Mouse (Mus musculus): ENCODE data around the gene Sit1. TPM values are rescaled to one million over a fixed set of nuclear protein-coding genes. Genes with fewer than 3 reads are reported as not detected.

Gene Sit1
- polyA plus RNA-seq, 1 experiment from 2014 or later: 0.10 TPM

- Histone ChIP-seq H3K4me3 (peak within 1 kb of the TSS; percentile 69), H3K4me2 (peak within 1 kb of the TSS; percentile 88), H3K27ac (peak within 1 kb of the TSS; percentile 62), H3K36me3 (peaks cover 7% of the 10 kb centered on the region; the same call in 1 of the 2 replicates), H3K27me3 (no peaks in the 10 kb centered on the region), H3K9ac (peak within 1 kb of the TSS; percentile 68), H3K9me3 (replicated peaks) (no peaks in the 10 kb centered on the region), H3K4me1 (replicated peaks) (peaks cover 49% of the 10 kb centered on the region)
- WGBS: 6% methylated on average over 50 of the region's 50 CpGs
- peak; percentile 86 for ATAC-seq (replicated peaks; ENCODE audit: insufficient number of reproducible peaks, insufficient read depth, low FRiP score, low read depth)
Observed at GRCm38 (mm10) chr4:43499407-43500333, 16.1 kb upstream of the Sit1 start, which contains the start of gene Arhgef39. Arhgef39 (minus strand) TSS chr4:43499695.

GRCm38 (mm10) chr4:43498983-43499382 is 15.4 kb upstream of the Sit1 start:
- no peaks in the 10 kb centered on the region for H3K9me3 ChIP-seq (replicated peaks)
- H3K36me3 ChIP-seq: peaks cover 7% of the 10 kb centered on the region; the same call in 1 of the 2 replicates
- WGBS: 12% methylated on average over 8 of the region's 8 CpGs
- H3K27ac ChIP-seq: peak overlapping the region; percentile 62
- H3K4me3 ChIP-seq: peak overlapping the region; percentile 69
- H3K9ac ChIP-seq: peak overlapping the region; percentile 68
- no peaks in the 10 kb centered on the region for H3K27me3 ChIP-seq
- 0 out of 2 replicates have a peak, but pooled peaks have one; percentile 28 for ATAC-seq (replicated peaks; ENCODE audit: insufficient number of reproducible peaks, insufficient read depth, low FRiP score, low read depth)
- peak overlapping the region; percentile 88 for H3K4me2 ChIP-seq
- H3K4me1 ChIP-seq (replicated peaks): peaks cover 56% of the 10 kb centered on the region

DNA sequence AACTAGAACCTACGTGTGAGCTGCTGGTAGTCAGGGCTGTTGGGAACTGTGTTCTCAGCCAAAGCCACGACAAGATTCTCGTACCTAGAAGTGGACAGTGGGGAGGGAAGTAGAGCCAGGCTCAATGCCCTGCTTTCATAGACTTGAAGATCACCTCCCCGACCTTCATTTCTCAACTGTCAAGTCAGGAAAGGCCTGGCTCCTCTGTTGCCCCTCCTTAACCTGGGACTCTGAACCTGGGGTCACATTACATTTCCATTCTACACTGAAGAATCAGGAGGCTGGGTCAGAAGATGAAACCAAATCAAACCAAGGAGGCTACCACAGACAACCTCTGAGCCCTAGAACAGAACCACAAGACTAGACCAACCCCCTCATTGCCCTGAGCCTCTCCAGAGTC is 14.4 kb upstream of the Sit1 start:
- Histone ChIP-seq H3K27me3 (no peaks in the 10 kb centered on the region), H3K4me1 (replicated peaks) (peaks cover 57% of the 10 kb centered on the region), H3K4me2 (peak overlapping the region; percentile 88), H3K9me3 (replicated peaks) (no peaks in the 10 kb centered on the region), H3K9ac (peak overlapping the region; percentile 40; the same call in 1 of the 2 replicates), H3K4me3 (peak overlapping the region; percentile 69), H3K36me3 (peaks cover 7% of the 10 kb centered on the region; the same call in 1 of the 2 replicates), H3K27ac (no peak overlapping the region)
- ATAC-seq (replicated peaks; ENCODE audit: insufficient number of reproducible peaks, insufficient read depth, low FRiP score, low read depth): no peak
- 54% methylated on average over 4 of the region's 4 CpGs for WGBS

- no peak overlapping the region for H3K9ac ChIP-seq
- no peak overlapping the region for H3K27ac ChIP-seq
- peak overlapping the region; percentile 88 for H3K4me2 ChIP-seq
- no peaks in the 10 kb centered on the region for H3K27me3 ChIP-seq
- 88% methylated on average over 8 of the region's 8 CpGs for WGBS
- H3K4me3 ChIP-seq: peak overlapping the region; percentile 69; the same call in 1 of the 2 replicates
- H3K4me1 ChIP-seq (replicated peaks): peaks cover 57% of the 10 kb centered on the region
- H3K9me3 ChIP-seq (replicated peaks): no peaks in the 10 kb centered on the region
- H3K36me3 ChIP-seq: peaks cover 7% of the 10 kb centered on the region; the same call in 1 of the 2 replicates
- no peak for ATAC-seq (replicated peaks; ENCODE audit: insufficient number of reproducible peaks, insufficient read depth, low FRiP score, low read depth)
Observed at GRCm38 (mm10) chr4:43497405-43497804, 13.9 kb upstream of the Sit1 start.

- H3K9me3 ChIP-seq (replicated peaks): no peaks in the 10 kb centered on the region
- 41% methylated on average over 6 of the region's 6 CpGs for WGBS
Observed at GRCm38 (mm10) chr4:43496587-43496986, 13.1 kb upstream of the Sit1 start.

GRCm38 (mm10) chr4:43493846-43494240 is 10.3 kb upstream of the Sit1 start:
- Histone ChIP-seq H3K4me2 (peak overlapping the region; percentile 73), H3K4me1 (replicated peaks) (peaks cover 47% of the 10 kb centered on the region), H3K27ac (peak overlapping the region; percentile 89), H3K27me3 (no peaks in the 10 kb centered on the region), H3K9me3 (replicated peaks) (no peaks in the 10 kb centered on the region), H3K36me3 (peaks cover 7% of the 10 kb centered on the region; the same call in 1 of the 2 replicates), H3K4me3 (peak overlapping the region; percentile 66), H3K9ac (peak overlapping the region; percentile 83)
- ATAC-seq (replicated peaks; ENCODE audit: insufficient number of reproducible peaks, insufficient read depth, low FRiP score, low read depth): no peak
- under 1% methylated on average over 9 of the region's 9 CpGs for WGBS

More at GRCm38 (mm10) chr4:43496587-43496986, 13.1 kb upstream of the Sit1 start:
- no peak overlapping the region for H3K9ac ChIP-seq
- no peak overlapping the region for H3K4me3 ChIP-seq
- H3K4me2 ChIP-seq: no peak overlapping the region
- H3K4me1 ChIP-seq (replicated peaks): peaks cover 57% of the 10 kb centered on the region
- no peak for ATAC-seq (replicated peaks; ENCODE audit: insufficient number of reproducible peaks, insufficient read depth, low FRiP score, low read depth)
- H3K27ac ChIP-seq: no peak overlapping the region
- peaks cover 7% of the 10 kb centered on the region; the same call in 1 of the 2 replicates for H3K36me3 ChIP-seq
- H3K27me3 ChIP-seq: no peaks in the 10 kb centered on the region

DNA sequence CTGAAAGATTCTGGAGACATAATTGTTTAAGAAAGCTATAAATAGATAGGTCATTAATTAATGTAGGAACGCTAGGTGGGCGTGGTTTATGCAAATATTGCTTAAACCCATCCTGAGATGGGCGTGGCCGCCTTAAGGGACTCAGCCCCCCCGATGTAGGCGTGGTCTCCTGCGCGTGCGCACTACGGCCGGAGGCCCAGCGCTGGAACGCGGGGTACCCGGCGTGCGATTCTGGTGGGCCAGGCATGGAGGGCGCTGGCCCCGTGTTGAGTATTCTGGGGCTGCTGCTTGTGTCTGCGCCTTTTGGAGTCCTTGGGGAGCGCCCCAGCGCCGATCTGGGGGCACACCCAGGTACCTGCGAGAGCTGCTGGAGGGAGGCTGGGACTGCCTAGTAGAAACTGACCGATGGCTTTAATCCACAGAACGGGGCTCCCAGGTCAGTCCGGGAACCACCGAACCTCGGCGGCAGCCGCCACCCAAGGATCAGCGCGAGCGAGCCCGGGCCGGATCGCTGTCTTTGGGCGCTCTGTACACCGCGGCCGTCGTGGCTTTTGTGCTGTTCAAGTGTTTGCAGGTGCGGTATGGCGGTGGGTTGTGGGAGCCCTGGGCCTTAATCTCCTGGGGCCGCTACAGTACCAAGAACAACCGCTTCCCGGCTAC is 9.8 kb upstream of the Sit1 start:
- peak; percentile 90 for ATAC-seq (replicated peaks; ENCODE audit: insufficient number of reproducible peaks, insufficient read depth, low FRiP score, low read depth)
- Histone ChIP-seq H3K4me2 (peak overlapping the region; percentile 73), H3K4me3 (peak overlapping the region; percentile 66), H3K27ac (peak overlapping the region; percentile 89), H3K9ac (peak overlapping the region; percentile 83), H3K27me3 (no peaks in the 10 kb centered on the region), H3K9me3 (replicated peaks) (no peaks in the 10 kb centered on the region), H3K4me1 (replicated peaks) (peaks cover 42% of the 10 kb centered on the region), H3K36me3 (peaks cover 7% of the 10 kb centered on the region; the same call in 1 of the 2 replicates)
- whole genome bisulfite sequencing: under 1% methylated on average over 47 of the region's 47 CpGs

DNA sequence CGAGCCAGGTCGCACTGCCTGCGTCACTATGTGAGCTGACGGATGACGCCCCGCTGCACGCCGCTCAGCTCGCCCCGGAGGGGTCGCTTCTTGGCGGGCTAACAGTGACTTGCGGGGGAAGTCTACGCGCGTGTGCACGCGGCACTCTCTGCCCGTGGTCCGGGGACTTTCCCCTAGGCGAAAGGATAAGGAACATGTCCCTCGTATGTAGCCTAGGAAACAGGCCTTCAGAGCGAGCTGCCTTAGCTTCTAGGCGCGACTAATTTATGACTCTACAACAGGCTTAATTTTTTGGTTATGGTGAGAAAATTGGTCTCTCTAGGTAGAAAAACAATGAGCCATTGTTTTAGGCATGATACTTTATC is 9.3 kb upstream of the Sit1 start, which contains the start of gene Ccdc107:
Gene Ccdc107 (plus strand): TSS at position 80 of the 365 bp plus-strand sequence.
- H3K4me3 ChIP-seq: peak within 1 kb of the TSS; percentile 66
- ATAC-seq (replicated peaks; ENCODE audit: insufficient number of reproducible peaks, insufficient read depth, low FRiP score, low read depth): peak; percentile 97

GRCm38 (mm10) chr4:43492101-43492820 is 8.7 kb upstream of the Sit1 start:
- ATAC-seq (replicated peaks; ENCODE audit: insufficient number of reproducible peaks, insufficient read depth, low FRiP score, low read depth): no peak
- WGBS: 45% methylated on average over 12 of the region's 12 CpGs
- peak overlapping the region; percentile 73 for H3K4me2 ChIP-seq

More for the DNA sequence above, 9.3 kb upstream of the Sit1 start, which contains the start of gene Ccdc107:
- H3K9ac ChIP-seq: peak within 1 kb of the TSS; percentile 83
- peak within 1 kb of the TSS; percentile 89 for H3K27ac ChIP-seq
- H3K4me2 ChIP-seq: peak within 1 kb of the TSS; percentile 73
- H3K27me3 ChIP-seq: no peaks in the 10 kb centered on the region
- 0% methylated on average over 25 of the region's 25 CpGs for WGBS
- no peaks in the 10 kb centered on the region for H3K9me3 ChIP-seq (replicated peaks)
- H3K36me3 ChIP-seq: peaks cover 7% of the 10 kb centered on the region; the same call in 1 of the 2 replicates
- peaks cover 37% of the 10 kb centered on the region for H3K4me1 ChIP-seq (replicated peaks)

DNA sequence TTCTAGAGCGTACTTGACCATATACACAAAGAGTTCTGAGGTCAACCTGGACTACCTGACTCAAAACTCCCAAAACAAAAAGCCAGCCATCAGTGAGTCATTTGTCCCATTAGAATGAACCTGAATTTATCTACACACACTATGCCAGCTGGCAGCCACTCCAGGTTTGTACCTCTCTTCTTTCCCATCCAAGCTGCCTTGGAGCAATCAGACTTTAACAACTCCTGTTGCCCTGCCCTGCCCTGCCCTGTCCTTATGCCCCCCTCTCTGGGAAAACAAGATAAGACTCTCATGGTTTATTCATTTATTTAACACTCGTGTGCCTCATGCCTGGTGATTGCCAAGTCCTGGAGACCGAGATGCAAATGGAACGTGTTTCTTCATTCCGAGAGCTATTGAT is 7.3 kb upstream of the Sit1 start:
- Histone ChIP-seq H3K27ac (no peak overlapping the region), H3K4me2 (no peak overlapping the region), H3K9me3 (replicated peaks) (no peaks in the 10 kb centered on the region), H3K27me3 (no peaks in the 10 kb centered on the region), H3K36me3 (peaks cover 2% of the 10 kb centered on the region; the same call in 1 of the 2 replicates), H3K4me3 (no peak overlapping the region), H3K4me1 (replicated peaks) (peaks cover 19% of the 10 kb centered on the region), H3K9ac (no peak overlapping the region)
- no peak for ATAC-seq (replicated peaks; ENCODE audit: insufficient number of reproducible peaks, insufficient read depth, low FRiP score, low read depth)
- 75% methylated on average over 5 of the region's 5 CpGs for WGBS

More at GRCm38 (mm10) chr4:43492101-43492820, 8.7 kb upstream of the Sit1 start:
- Histone ChIP-seq H3K9ac (no peak overlapping the region), H3K4me3 (peak overlapping the region; percentile 66), H3K36me3 (peaks cover 7% of the 10 kb centered on the region; the same call in 1 of the 2 replicates), H3K27ac (peak overlapping the region; percentile 89), H3K27me3 (no peaks in the 10 kb centered on the region), H3K9me3 (replicated peaks) (no peaks in the 10 kb centered on the region), H3K4me1 (replicated peaks) (peaks cover 32% of the 10 kb centered on the region)
